Mouse (Mus musculus): ENCODE results near the gene Phf19. TPM values are rescaled to one million over a fixed set of nuclear protein-coding genes. Genes with fewer than 3 reads are reported as not detected.
A peak's percentile ranks its signal among the peaks of the same experiment; 100 is the strongest.

The Phf19 gene
- polyA plus RNA-seq, 1 experiment: 2.2 TPM

DNA sequence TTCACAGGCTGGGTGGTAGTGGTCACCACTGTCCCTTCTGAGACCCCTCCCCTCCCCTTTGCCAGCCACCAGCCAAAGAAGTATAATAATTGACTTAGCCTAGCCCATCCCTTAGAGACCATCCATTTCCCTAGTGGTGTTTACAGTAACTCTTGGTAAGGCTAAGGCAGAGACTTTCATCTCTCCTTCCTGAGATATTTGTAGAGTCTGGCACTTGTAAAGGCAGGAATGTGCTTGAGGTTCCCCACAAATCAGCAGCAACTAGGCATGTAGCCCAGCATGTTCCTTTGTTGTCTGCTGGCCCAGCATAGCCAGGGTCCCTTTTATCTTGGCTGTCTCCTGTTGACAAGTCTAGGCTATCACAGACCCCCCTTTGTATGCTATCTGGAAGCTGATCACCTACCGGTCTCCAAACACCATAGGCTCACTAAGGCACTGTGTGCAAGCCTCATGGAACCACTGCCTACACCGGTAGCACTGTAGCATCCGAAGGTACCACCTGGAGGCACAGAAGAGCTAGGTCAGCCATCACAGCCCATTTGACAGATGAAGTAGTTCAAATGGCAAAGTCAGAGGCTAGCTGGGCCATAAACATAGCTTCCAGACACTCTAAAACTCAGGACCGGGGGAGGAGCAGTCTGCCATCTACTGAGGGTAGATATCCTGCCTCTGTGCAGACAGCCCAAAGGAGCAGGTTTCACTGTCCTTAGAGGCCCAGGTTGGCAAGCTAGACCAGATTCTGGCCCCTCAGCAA is 10.0 kb downstream of the Phf19 start:
- no peak for DNase-seq
- TF ChIP-seq POLR2A (IDR thresholded peaks at IDR 0.05; ENCODE audit: borderline replicate concordance, insufficient read depth, low read length) (no peak), CTCF (IDR thresholded peaks at IDR 0.05; ENCODE audit: borderline replicate concordance, insufficient read depth, low read depth, low read length) (no peak)
- Histone ChIP-seq H3K4me3 (replicated peaks; ENCODE audit: insufficient read depth, low read depth, low read length) (peak overlapping the region; percentile 16), H3K27ac (ENCODE audit: insufficient read depth, low read length) (no peak overlapping the region), H3K4me1 (ENCODE audit: control insufficient read depth, insufficient read depth, low read length) (peaks cover 17% of the 10 kb centered on the region), H3K27me3 (ENCODE audit: control insufficient read depth, insufficient read depth, low read length) (no peaks in the 10 kb centered on the region)
- 74% methylated on average over 4 of the region's 4 CpGs for WGBS

DNA sequence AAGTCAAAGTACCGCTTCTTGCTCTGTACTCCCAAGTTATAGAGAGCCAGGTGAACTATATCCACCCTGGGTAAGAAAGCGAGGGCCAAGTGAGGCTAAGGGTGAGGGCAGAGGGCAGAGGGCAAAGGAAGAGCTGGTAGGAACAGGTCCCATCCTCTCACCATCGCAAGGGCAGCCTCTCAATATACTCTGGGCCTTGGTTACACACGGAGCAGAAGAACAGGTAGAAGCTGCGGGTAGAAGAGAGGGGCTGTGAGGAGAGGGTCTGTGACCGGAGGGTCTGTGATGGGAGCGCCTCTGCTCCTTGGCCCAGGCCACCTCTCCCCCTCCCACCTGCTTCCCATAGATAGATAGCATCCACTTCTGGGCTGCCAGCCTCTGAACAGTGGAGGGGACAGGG is 10.6 kb downstream of the Phf19 start:
- Histone ChIP-seq H3K27me3 (ENCODE audit: control insufficient read depth, insufficient read depth, low read length) (no peaks in the 10 kb centered on the region), H3K4me3 (replicated peaks; ENCODE audit: insufficient read depth, low read depth, low read length) (no peak overlapping the region), H3K27ac (ENCODE audit: insufficient read depth, low read length) (no peak overlapping the region), H3K4me1 (ENCODE audit: control insufficient read depth, insufficient read depth, low read length) (peaks cover 17% of the 10 kb centered on the region)
- DNase-seq: no peak
- TF ChIP-seq POLR2A (IDR thresholded peaks at IDR 0.05; ENCODE audit: borderline replicate concordance, insufficient read depth, low read length) (no peak), CTCF (IDR thresholded peaks at IDR 0.05; ENCODE audit: borderline replicate concordance, insufficient read depth, low read depth, low read length) (no peak)
- WGBS: 95% methylated on average over 7 of the region's 7 CpGs

GRCm38 (mm10) chr2:34902731-34903130 is 11.1 kb downstream of the Phf19 start:
- Histone ChIP-seq H3K27me3 (ENCODE audit: control insufficient read depth, insufficient read depth, low read length) (no peaks in the 10 kb centered on the region), H3K4me3 (replicated peaks; ENCODE audit: insufficient read depth, low read depth, low read length) (no peak overlapping the region), H3K27ac (ENCODE audit: insufficient read depth, low read length) (no peak overlapping the region), H3K4me1 (ENCODE audit: control insufficient read depth, insufficient read depth, low read length) (peaks cover 17% of the 10 kb centered on the region)
- no peak for DNase-seq
- no peak for TF ChIP-seq CTCF (IDR thresholded peaks at IDR 0.05; ENCODE audit: borderline replicate concordance, insufficient read depth, low read depth, low read length)
- no peak for TF ChIP-seq POLR2A (IDR thresholded peaks at IDR 0.05; ENCODE audit: borderline replicate concordance, insufficient read depth, low read length)
- 76% methylated on average over 6 of the region's 6 CpGs for WGBS

- H3K4me3 ChIP-seq (replicated peaks; ENCODE audit: insufficient read depth, low read depth, low read length): no peak overlapping the region
- no peak for DNase-seq
- no peaks in the 10 kb centered on the region for H3K27me3 ChIP-seq (ENCODE audit: control insufficient read depth, insufficient read depth, low read length)
- no peak for TF ChIP-seq CTCF (IDR thresholded peaks at IDR 0.05; ENCODE audit: borderline replicate concordance, insufficient read depth, low read depth, low read length)
- no peak for TF ChIP-seq POLR2A (IDR thresholded peaks at IDR 0.05; ENCODE audit: borderline replicate concordance, insufficient read depth, low read length)
- H3K4me1 ChIP-seq (ENCODE audit: control insufficient read depth, insufficient read depth, low read length): peaks cover 22% of the 10 kb centered on the region
- WGBS: 84% methylated on average over 4 of the region's 4 CpGs
- H3K27ac ChIP-seq (ENCODE audit: insufficient read depth, low read length): no peak overlapping the region
Observed at GRCm38 (mm10) chr2:34901726-34902125, 12.1 kb downstream of the Phf19 start.

GRCm38 (mm10) chr2:34900412-34900811 is 13.4 kb downstream of the Phf19 start:
- no peak overlapping the region for H3K4me3 ChIP-seq (replicated peaks; ENCODE audit: insufficient read depth, low read depth, low read length)
- no peaks in the 10 kb centered on the region for H3K27me3 ChIP-seq (ENCODE audit: control insufficient read depth, insufficient read depth, low read length)
- no peak for DNase-seq
- 67% methylated on average over 1 of the region's 1 CpGs for WGBS
- H3K4me1 ChIP-seq (ENCODE audit: control insufficient read depth, insufficient read depth, low read length): peaks cover 29% of the 10 kb centered on the region
- TF ChIP-seq CTCF (IDR thresholded peaks at IDR 0.05; ENCODE audit: borderline replicate concordance, insufficient read depth, low read depth, low read length) (no peak), POLR2A (IDR thresholded peaks at IDR 0.05; ENCODE audit: borderline replicate concordance, insufficient read depth, low read length) (no peak)
- H3K27ac ChIP-seq (ENCODE audit: insufficient read depth, low read length): no peak overlapping the region

- Histone ChIP-seq H3K4me3 (replicated peaks; ENCODE audit: insufficient read depth, low read depth, low read length) (no peak overlapping the region), H3K27ac (ENCODE audit: insufficient read depth, low read length) (no peak overlapping the region), H3K27me3 (ENCODE audit: control insufficient read depth, insufficient read depth, low read length) (no peaks in the 10 kb centered on the region), H3K4me1 (ENCODE audit: control insufficient read depth, insufficient read depth, low read length) (peaks cover 29% of the 10 kb centered on the region)
- TF ChIP-seq POLR2A (IDR thresholded peaks at IDR 0.05; ENCODE audit: borderline replicate concordance, insufficient read depth, low read length) (no peak), CTCF (IDR thresholded peaks at IDR 0.05; ENCODE audit: borderline replicate concordance, insufficient read depth, low read depth, low read length) (no peak)
- DNase-seq: peak in 1 of 2 experiments; percentile 35
- 35% methylated on average over 11 of the region's 11 CpGs for WGBS
Observed at GRCm38 (mm10) chr2:34899682-34900081, 14.1 kb downstream of the Phf19 start.

DNA sequence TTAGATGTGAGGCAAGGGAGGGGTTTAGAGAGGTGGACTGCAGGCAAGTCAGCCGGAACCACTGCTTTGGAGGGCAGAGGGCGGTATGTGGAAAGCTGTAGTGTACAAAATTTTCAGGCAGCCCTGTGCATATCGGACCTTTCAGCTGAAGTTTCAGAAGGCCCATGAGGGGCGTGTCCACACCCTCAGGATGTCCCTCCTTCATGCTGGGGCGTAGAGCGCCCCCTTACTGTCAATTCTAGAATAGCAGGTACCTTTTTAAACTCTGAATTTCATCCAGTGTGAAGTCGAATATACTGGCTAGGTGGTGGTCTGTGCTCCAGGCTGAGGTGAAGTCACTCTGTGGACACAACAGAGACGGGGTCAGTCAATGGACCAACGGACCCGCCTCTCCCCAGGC is 16.0 kb downstream of the Phf19 start:
- no peak overlapping the region for H3K27ac ChIP-seq (ENCODE audit: insufficient read depth, low read length)
- H3K4me1 ChIP-seq (ENCODE audit: control insufficient read depth, insufficient read depth, low read length): peaks cover 24% of the 10 kb centered on the region
- WGBS: 24% methylated on average over 10 of the region's 10 CpGs
- peak in 1 of 2 experiments; percentile 23 for DNase-seq
- no peak for TF ChIP-seq POLR2A (IDR thresholded peaks at IDR 0.05; ENCODE audit: borderline replicate concordance, insufficient read depth, low read length)
- peak; percentile 52; the same call in 1 of the 2 replicates for TF ChIP-seq CTCF (IDR thresholded peaks at IDR 0.05; ENCODE audit: borderline replicate concordance, insufficient read depth, low read depth, low read length)
- no peak overlapping the region for H3K4me3 ChIP-seq (replicated peaks; ENCODE audit: insufficient read depth, low read depth, low read length)
- H3K27me3 ChIP-seq (ENCODE audit: control insufficient read depth, insufficient read depth, low read length): no peaks in the 10 kb centered on the region

- Histone ChIP-seq H3K27me3 (ENCODE audit: control insufficient read depth, insufficient read depth, low read length) (no peaks in the 10 kb centered on the region), H3K4me3 (replicated peaks; ENCODE audit: insufficient read depth, low read depth, low read length) (no peak overlapping the region), H3K4me1 (ENCODE audit: control insufficient read depth, insufficient read depth, low read length) (peaks cover 24% of the 10 kb centered on the region), H3K27ac (ENCODE audit: insufficient read depth, low read length) (no peak overlapping the region)
- no peak for TF ChIP-seq POLR2A (IDR thresholded peaks at IDR 0.05; ENCODE audit: borderline replicate concordance, insufficient read depth, low read length)
- TF ChIP-seq CTCF (IDR thresholded peaks at IDR 0.05; ENCODE audit: borderline replicate concordance, insufficient read depth, low read depth, low read length): no peak
- 13% methylated on average over 17 of the region's 17 CpGs for WGBS
- DNase-seq: peak; percentile 52 to 67
Observed at GRCm38 (mm10) chr2:34896821-34897460, 16.9 kb downstream of the Phf19 start.

All from cerebellum, adult 2 months (tissue).